Mouse (Mus musculus) liver (tissue): ENCODE results near the gene Naa25.
A peak's percentile ranks its signal among the peaks of the same experiment; 100 is the strongest.

Experiments used
- DNase-seq: peaks from one replicate; pipeline ENCODE4 v3.0.0-alpha.2; 2020; ENCODE audit warnings: mixed read lengths

The Naa25 gene

GRCm38 (mm10) chr5:121453743-121454502 lies 56.2 kb downstream of the Naa25 start:
- no peak for DNase-seq

- no peak for DNase-seq
These were observed 56.7 kb downstream of the Naa25 start for GRCm38 (mm10) chr5:121454503-121454782.

DNA sequence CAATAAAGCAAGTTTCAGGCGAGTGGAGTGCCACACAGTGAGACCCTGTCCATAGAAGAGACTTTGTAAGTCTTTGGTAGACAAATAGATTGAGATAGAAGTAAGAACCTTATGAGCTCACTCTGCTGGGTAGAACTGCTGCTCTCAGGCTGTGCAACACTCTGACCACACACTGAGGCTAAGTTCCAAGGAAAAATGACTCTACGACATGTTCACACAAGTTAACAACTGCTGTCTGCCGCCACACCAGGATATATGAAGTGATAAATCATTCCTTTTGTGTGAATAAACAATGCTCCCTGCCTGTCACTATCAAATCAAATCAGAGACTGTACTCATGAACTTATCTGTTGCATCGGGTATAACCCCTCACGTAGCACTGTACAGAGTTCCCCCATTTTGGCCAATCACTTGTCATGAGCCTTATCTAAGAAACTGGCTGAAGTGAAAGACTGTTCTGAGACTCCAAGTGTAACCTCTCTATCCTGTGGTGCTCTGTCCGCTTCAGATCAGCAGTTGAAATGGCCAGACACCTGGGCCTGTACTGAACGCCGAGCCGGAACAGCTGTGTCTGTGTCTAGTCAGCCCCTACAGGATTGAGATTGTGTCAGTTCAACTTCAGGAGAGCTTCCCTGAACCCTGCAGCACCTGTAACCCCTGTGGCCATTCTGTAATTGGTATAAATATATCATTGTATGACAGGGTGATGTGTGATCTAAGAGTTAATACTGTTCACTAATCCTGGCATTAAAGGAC lies 58.0 kb downstream of the Naa25 start:
- no peak for DNase-seq

DNA sequence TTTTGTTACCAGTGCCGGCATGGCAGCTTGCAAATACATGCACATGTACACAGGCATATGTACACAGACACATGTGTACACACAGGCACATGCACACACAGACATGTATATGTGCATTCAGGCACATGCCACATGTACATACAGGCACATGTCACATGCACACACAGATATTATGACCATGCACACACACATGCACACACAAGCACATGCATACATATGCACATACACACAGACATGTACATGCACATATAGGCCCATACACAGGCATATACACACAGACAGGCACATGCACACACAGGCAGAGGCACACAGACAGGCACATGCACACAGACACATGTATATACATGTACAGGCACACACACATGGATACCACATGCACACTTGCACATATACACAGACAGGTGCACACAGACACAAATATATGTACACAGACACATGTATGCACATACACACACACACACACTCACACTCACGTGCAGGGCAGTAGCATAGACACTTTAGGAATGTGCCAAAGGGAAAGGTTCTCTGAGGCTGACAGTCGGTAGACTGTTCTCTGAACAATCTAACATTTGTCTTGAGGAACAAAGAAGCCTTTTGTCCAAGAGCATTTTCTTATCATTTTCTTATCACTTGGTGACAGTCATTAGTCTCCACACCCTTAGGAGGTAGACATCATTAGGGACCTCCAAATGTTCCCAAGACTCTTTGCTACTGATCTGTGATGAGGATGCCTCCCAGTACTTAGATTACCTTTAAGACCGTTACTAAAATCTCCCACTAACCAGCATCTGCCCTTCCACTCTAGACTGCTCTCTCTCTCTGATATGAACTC lies 63.8 kb downstream of the Naa25 start:
- no peak for DNase-seq

DNA sequence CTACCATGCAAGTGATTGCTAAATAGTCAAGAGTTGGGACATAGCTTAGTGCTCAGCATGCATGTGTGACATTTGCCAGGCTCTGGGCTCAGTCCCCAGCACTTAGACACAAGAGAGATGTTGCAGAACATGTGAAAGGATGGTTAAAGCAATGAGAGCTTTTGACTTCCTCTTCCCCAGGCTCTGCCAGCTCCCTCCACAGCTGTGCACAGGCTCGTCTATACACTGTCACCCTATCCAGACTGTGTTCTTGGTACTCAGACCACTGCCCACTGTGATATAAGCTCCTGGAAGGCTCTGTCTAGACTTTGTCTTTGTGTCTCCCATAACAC lies 64.4 kb downstream of the Naa25 start:
- no peak for DNase-seq

DNA sequence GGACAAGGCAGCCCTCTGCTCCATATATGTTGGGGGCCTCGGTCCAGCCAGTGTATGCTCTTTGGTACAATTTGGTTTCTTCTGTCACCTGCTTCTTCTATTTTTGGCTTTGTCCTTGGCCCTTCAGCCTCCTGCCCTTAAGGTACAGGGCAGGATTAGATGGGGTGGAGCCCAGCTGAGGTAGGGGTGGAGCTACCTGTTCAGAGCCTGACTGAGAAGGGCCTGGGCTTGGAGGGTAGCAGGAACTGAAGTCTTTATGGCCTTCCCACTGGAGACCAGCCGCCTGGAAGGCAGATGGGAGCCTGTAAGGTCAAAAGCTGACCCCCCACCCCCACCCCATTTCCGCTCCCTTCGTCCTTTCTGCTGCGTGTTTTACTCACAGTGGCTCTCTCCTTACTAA lies 65.2 kb downstream of the Naa25 start:
- DNase-seq = peak; percentile 41

DNA sequence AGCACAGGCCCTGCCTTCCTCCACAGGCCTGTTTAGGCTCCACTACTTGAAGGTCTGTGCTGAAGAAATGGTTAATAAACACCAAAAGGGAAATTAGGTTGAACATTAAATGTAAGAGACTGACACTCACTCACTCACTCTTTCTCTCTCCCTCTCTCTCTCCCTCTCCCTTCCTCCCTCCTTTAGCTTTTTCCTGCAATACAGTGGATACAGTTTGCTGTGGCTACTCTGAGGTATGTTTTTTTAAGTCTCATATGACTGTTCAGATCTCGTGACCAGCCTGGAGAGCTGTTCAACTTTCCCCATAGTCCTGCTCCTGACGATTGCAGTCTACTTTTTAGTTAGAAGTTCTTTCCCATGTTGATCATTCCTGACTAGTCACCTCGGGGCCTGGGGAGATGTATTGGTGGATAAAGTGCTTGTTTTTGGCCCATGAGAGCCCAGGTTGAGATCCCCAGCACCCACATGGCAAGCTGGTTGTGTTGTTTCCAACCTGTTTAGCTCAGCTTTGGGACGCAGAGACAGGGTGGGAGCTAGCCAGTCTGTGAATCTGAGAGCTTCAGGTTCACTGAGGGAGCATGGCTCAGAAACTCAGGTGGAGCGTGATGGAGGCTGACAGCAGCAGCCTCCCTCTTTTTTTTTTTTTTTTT lies 66.0 kb downstream of the Naa25 start:
- no peak for DNase-seq

- DNase-seq = no peak
These were observed 71.8 kb downstream of the Naa25 start for GRCm38 (mm10) chr5:121469566-121469965.

- DNase-seq = no peak
These were observed 74.7 kb downstream of the Naa25 start for GRCm38 (mm10) chr5:121472411-121472810.

- no peak for DNase-seq
These were observed 76.9 kb downstream of the Naa25 start for GRCm38 (mm10) chr5:121474610-121475009.

- no peak for DNase-seq
These were observed 78.3 kb downstream of the Naa25 start for GRCm38 (mm10) chr5:121476040-121476439.

GRCm38 (mm10) chr5:121477680-121478079 lies 79.9 kb downstream of the Naa25 start:
- peak; percentile 25 for DNase-seq

GRCm38 (mm10) chr5:121484801-121485200 lies 87.1 kb downstream of the Naa25 start:
- no peak for DNase-seq

- DNase-seq = no peak
These were observed 95.6 kb downstream of the Naa25 start for GRCm38 (mm10) chr5:121493305-121493704.
